Mouse (Mus musculus) olfactory bulb, adult 2 months (tissue): ENCODE data around the gene Nos3.

Experiments used
- CTCF ChIP-seq: fragments of 200-500 bp; IDR thresholded peaks from 2 replicates; pipeline ENCODE4 v1.5.1; 2012; ENCODE audit warnings: low read depth, mild to moderate bottlenecking, low read length, moderate library complexity; ENCODE audit not compliant: insufficient read depth
- POLR2A ChIP-seq: fragments of 200-500 bp; IDR thresholded peaks from 2 replicates; pipeline ENCODE4 v1.6.1; 2012; ENCODE audit warnings: mild to moderate bottlenecking, low read depth, low read length, moderate library complexity; ENCODE audit not compliant: insufficient read depth

DNA sequence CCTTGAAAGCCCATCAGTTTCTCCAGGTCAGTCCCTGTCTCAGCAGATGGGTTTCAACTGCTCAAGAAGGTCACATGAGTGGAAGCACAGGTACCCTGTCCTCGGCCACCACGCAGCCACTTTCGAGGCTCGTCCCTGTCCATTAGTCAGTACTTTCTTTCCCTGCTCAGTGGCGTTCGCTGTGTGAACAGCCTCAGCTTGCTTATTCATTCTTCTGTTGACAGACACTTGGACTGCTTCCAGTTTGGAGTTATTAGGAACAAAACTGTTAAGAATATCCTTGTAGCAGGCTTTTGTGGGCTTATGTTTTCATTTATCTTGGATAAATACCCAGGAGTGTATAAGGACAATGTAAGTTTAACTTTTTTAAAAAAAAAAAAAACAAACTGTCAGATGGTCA lies 9.6 kb downstream of the Nos3 start:
- no peak for TF ChIP-seq CTCF
- TF ChIP-seq POLR2A, result no peak
